Mouse (Mus musculus): ENCODE data around the gene Skp1a.

- no peak for TF ChIP-seq CTCF (IDR thresholded peaks at IDR 0.05; ENCODE audit: borderline replicate concordance, extremely low read depth, insufficient read depth, insufficient read length)
- TF ChIP-seq POLR2A (IDR thresholded peaks at IDR 0.05; ENCODE audit: borderline replicate concordance, extremely low read depth, insufficient read depth, insufficient read length, poor library complexity, severe bottlenecking): no peak
Observed at GRCm38 (mm10) chr11:52233906-52234305, 2.1 kb downstream of the Skp1a start.
